Mouse (Mus musculus) sigmoid colon, adult 10 weeks (tissue): ENCODE measurements around the gene Olfr157. TPM values are rescaled to one million over a fixed set of nuclear protein-coding genes. Genes with fewer than 3 reads are reported as not detected.

ENCODE experiments used
- polyA plus RNA-seq: library from polyadenylated mRNA; stranded (reverse); fragments of 350-450 nt; fragmentation: Illumina TruSeq; extraction: RNeasy Lipid Tissue Mini Kit (QIAGEN cat#74804); gene quantifications from one replicate; pipeline ENCODE4 v1.2.3, GENCODE M21; 2014; ENCODE audit warnings: low read depth, low replicate concordance

Olfr157 gene
- polyA plus RNA-seq: not detected

GRCm38 (mm10) chr4:43840101-43840500, at the start of gene Olfr157:
TSS of gene Olfr157 (minus strand) at chr4:43840201.

GRCm38 (mm10) chr4:43875160-43875918, 35.3 kb upstream of the Olfr157 start, which contains the start of gene Reck:
TSS of gene Reck (plus strand) at chr4:43875530.

GRCm38 (mm10) chr4:43851265-43851664, 11.3 kb upstream of the Olfr157 start, which contains the start of gene Olfr155:
TSS of gene Olfr155 (plus strand) at chr4:43851565.

DNA sequence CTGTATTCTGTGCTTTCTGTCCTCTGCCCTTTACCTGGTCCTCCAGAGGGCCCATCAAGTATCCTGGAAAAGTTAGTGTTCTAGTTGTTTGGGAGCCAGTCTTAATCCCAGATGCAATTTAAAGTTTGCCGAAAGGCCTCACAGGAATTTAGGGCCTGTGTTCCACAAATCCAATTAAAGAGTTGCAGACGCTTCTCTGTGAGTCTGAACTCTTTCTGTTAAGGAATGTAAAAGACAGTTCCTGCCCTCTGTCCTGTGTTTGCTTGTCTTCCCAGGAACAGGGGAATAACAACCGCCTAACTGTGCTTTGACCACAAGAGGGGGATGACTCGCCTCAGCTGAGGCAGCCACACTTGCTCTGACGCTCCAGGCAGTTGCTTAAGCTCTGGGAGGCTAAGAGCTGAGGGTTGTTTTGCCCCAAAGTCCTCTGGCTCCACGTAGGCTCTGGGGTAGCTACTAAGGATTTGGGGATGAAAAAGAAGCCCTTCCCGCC, 16.1 kb downstream of the Olfr157 start, which contains the start of gene Olfr156:
Gene Olfr156, minus strand, starts transcription at position 51 of the 493 bp plus-strand sequence.

Other genes starting within 250 kb of the Olfr157 start
- gene Npr2, start 208.3 kb downstream of the Olfr157 start, polyA plus RNA-seq: 3.2 TPM
- not detected for gene Spag8, start 186.6 kb downstream of the Olfr157 start, polyA plus RNA-seq
- 8.2 TPM for gene Hint2, start 183.7 kb downstream of the Olfr157 start, polyA plus RNA-seq
- gene Tmem8b, start 171.2 kb downstream of the Olfr157 start, polyA plus RNA-seq: 2.7 TPM
- gene Fam221b, start 171.1 kb downstream of the Olfr157 start, polyA plus RNA-seq: 0.47 TPM
- not detected for gene Olfr70, start 139.4 kb downstream of the Olfr157 start, polyA plus RNA-seq
- not detected for gene Olfr71, start 129.9 kb downstream of the Olfr157 start, polyA plus RNA-seq
- gene Hrct1, start 113.0 kb downstream of the Olfr157 start, polyA plus RNA-seq: not detected
- 0.54 TPM for gene Spaar, start 110.2 kb downstream of the Olfr157 start, polyA plus RNA-seq
- gene Olfr159, start 69.2 kb downstream of the Olfr157 start, polyA plus RNA-seq: not detected
- not detected for gene Olfr156, start 16.3 kb downstream of the Olfr157 start, polyA plus RNA-seq
- gene Olfr155, start 11.4 kb upstream of the Olfr157 start, polyA plus RNA-seq: not detected
- 8.7 TPM for gene Reck, start 35.3 kb upstream of the Olfr157 start, polyA plus RNA-seq
- 20.5 TPM for gene Glipr2, start 117.2 kb upstream of the Olfr157 start, polyA plus RNA-seq
- not detected for gene Ccin, start 143.3 kb upstream of the Olfr157 start, polyA plus RNA-seq
- 98.4 TPM for gene Clta, start 164.3 kb upstream of the Olfr157 start, polyA plus RNA-seq
- gene Gne, start 244.0 kb upstream of the Olfr157 start, polyA plus RNA-seq: 207 TPM